Mouse (Mus musculus) testis, adult 2 months (tissue): Measurements from ENCODE around the gene Mad1l1. TPM values are rescaled to one million over a fixed set of nuclear protein-coding genes. Genes with fewer than 3 reads are reported as not detected.

Experiments used
- H3K27ac ChIP-seq: fragments of 200-500 bp; 2 replicates; pipeline ENCODE4 v1.5.1; 2012; ENCODE audit warnings: low read depth, low read length; ENCODE audit not compliant: control insufficient read depth, insufficient read depth
- H3K27me3 ChIP-seq: fragments of 200-500 bp; 2 replicates; pipeline ENCODE4 v1.6.1; 2012; ENCODE audit warnings: mild to moderate bottlenecking, low read length, moderate library complexity; ENCODE audit not compliant: control insufficient read depth, insufficient read depth
- H3K36me3 ChIP-seq: fragments of 200-500 bp; 2 replicates; pipeline ENCODE4 v1.6.1; 2012; ENCODE audit warnings: mild to moderate bottlenecking, low read length; ENCODE audit not compliant: control insufficient read depth, insufficient read depth
- H3K4me1 ChIP-seq: fragments of 200-500 bp; 2 replicates; pipeline ENCODE4 v1.6.1; 2012; ENCODE audit warnings: low read length; ENCODE audit not compliant: control insufficient read depth, insufficient read depth
- H3K4me3 ChIP-seq: fragments of 200-500 bp; 2 replicates; pipeline ENCODE4 v1.5.1; 2012; ENCODE audit warnings: low read depth, mild to moderate bottlenecking, low read length, moderate library complexity, mixed read lengths; ENCODE audit not compliant: control insufficient read depth
- CTCF ChIP-seq: fragments of 200-500 bp; IDR thresholded peaks from 2 replicates; pipeline ENCODE4 v1.5.1; 2012; ENCODE audit warnings: low read depth, mild to moderate bottlenecking, inconsistent platforms, low read length, moderate library complexity; ENCODE audit not compliant: control insufficient read depth, insufficient read depth, insufficient replicate concordance
- POLR2A ChIP-seq: fragments of 200-500 bp; IDR thresholded peaks from 2 replicates; pipeline ENCODE4 v1.6.1; 2012; ENCODE audit warnings: low read depth, mild to moderate bottlenecking, inconsistent platforms, low read length, moderate library complexity; ENCODE audit not compliant: control insufficient read depth
- polyA plus RNA-seq: library from polyadenylated mRNA; depleted of rRNA; stranded (reverse); fragments of >200 nt; gene quantifications from 2 replicates; pipeline ENCODE4 v1.2.3, GENCODE M21; 2012

Gene Mad1l1
- polyA plus RNA-seq, 1 experiment: 16.7 TPM

DNA sequence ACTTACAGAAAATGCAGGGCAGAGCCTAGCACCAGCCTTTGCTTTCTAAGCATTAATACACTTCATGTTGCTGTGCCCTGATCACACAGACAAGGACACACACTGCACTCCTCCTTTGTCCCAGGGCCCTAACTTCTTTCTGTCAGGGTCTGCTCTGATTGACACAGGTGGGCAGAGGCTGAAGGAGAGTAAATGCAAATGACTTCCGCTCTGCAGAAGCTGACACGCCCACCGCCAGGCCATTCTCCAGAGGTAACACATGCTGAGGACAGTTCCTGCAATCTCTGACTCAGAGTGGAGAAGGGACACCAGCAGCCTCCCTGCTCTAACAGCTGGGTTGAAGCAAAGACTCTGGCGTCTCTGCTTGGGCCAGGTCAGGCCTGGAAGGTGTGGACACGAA, 198.2 kb downstream of the Mad1l1 start:
- no peak overlapping the region for H3K27ac ChIP-seq
- H3K4me1 ChIP-seq: no peaks in the 10 kb centered on the region
- H3K4me3 ChIP-seq: no peak overlapping the region
- no peak for TF ChIP-seq CTCF
- no peak for TF ChIP-seq POLR2A
- H3K27me3 ChIP-seq: no peaks in the 10 kb centered on the region
- no peaks in the 10 kb centered on the region for H3K36me3 ChIP-seq

DNA sequence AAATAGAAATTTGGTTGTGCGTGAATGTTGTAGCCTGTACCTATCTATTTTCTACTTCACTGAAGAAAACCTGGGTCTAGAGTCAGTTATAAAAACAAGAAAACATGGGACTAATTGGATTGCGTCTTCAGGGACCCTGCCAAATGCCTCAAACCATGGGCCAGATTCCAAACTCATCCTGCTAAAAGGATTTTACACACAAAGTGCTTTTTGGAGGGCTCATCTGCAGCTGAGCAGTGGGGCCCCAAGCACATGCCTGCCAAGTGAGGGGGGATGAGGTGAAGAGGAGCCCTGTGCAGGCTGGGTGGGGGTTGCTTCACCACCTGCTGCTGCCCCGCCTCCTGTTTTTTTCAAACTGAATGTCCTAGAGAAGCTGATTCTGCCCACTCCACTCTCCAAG, 199.4 kb downstream of the Mad1l1 start:
- no peaks in the 10 kb centered on the region for H3K27me3 ChIP-seq
- H3K4me1 ChIP-seq: no peaks in the 10 kb centered on the region
- H3K36me3 ChIP-seq: no peaks in the 10 kb centered on the region
- TF ChIP-seq CTCF (no peak), POLR2A (no peak)
- H3K4me3 ChIP-seq: no peak overlapping the region
- no peak overlapping the region for H3K27ac ChIP-seq

DNA sequence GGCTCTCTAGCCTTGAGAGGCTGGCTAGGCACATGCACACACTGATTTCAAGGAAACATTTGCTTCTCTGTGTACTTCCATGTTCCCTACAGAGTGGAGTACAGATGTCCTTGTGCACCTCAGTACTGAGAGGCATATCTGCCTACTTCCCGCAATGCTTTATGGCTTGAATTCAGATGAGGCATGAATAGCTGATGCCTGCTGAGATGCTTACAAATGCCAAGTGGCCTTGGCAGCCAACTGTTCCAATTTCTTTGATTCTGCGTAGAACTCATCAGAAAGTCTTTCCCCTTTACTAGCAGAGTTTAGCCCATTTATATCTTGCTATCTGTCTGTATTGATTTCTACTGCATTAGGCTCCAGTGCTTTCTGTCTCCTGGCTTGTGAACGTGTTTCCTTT, 202.4 kb downstream of the Mad1l1 start:
- Histone ChIP-seq H3K27ac (no peak overlapping the region), H3K27me3 (no peaks in the 10 kb centered on the region), H3K4me1 (no peaks in the 10 kb centered on the region), H3K36me3 (no peaks in the 10 kb centered on the region), H3K4me3 (no peak overlapping the region)
- TF ChIP-seq CTCF (no peak), POLR2A (no peak)

DNA sequence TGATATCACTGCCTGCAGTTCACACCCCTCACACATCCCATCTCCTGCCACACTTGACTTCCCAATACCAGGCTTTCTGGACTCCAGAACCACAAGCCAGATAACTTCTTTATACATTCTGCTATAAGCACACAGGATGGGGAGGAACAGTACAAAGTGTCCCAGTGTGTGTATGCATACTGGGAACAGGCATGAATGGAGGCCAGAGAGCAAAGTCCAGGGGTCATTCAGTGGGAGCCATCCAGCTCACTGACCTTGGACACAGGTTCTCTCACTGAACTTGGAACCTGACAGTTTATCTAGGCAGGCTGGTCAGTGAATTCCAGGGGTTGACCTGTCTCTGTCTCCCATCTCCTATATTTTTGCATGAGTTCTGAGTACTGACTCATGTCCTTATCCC, 203.4 kb downstream of the Mad1l1 start:
- H3K27ac ChIP-seq: no peak overlapping the region
- H3K4me1 ChIP-seq: no peaks in the 10 kb centered on the region
- no peak overlapping the region for H3K4me3 ChIP-seq
- H3K36me3 ChIP-seq: no peaks in the 10 kb centered on the region
- no peak for TF ChIP-seq POLR2A
- TF ChIP-seq CTCF: no peak
- H3K27me3 ChIP-seq: no peaks in the 10 kb centered on the region

DNA sequence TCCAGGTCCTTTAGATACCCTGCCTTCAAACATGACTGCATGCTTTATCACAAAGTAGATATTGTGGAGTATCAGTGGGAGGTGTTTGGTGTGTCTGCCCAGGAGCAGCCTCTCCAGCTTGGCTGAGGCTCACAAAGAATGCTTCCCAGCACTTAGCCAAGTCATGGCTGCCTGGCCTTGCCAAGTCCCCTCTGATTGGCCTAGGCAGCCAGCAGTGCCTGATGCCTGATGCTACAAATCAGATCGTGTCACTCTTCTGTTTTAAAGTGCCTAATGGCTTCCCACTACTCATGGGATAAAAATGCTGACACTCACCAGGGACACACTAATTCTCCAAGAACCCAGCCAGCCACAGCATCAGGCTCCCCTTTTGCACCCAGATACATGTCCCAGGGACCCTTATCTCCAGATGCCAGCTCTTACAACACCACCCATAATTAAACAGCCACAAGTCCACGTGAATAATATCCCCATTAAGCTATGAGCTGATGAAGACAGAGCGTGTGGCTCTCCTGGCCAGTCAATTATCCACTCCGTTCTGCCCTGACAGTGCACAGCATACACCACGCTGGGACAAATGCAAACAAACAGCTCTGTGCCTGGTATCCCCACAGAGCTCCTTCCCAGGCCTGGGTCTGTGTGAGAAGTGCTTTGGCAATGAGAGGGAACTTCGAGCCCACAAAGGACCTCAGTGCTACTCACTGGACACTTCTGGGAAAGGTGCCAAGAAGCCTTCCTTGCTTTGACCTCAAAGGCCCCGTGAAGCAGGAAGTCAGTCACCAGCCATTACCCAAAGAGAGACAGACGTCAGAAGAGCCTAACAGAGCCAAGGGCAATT, 205.7 kb downstream of the Mad1l1 start:
- no peak for TF ChIP-seq CTCF
- TF ChIP-seq POLR2A: no peak

DNA sequence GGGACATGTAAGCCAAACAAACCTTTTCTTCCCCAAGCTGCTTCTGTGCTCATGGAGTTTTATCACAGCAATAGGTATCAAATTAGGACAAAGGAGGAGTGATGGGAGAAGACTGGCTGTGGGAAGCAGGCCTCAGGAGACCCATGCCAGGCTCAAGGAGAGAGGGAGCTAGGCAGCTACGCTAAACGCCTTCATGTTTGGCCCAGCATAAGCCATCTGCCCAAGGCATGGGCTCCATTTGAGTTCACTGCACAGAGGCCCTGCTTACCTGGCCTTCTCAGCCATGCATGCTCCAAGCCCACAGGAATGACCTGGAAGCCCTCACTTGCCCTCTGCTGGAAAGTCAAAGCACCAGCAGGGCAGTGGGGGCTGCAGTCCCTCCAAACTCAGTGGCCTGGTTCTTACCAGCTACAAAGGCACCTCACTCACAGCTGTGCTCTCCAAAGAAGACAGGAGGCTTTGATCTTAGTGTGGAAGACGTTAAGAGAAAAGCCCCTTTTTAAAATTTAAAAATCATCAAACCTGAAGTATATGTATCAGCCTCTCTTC, 206.8 kb downstream of the Mad1l1 start:
- TF ChIP-seq CTCF (no peak), POLR2A (no peak)
- no peaks in the 10 kb centered on the region; the same call in 1 of the 2 replicates for H3K36me3 ChIP-seq
- no peak overlapping the region for H3K27ac ChIP-seq

More for the DNA sequence above, 205.7 kb downstream of the Mad1l1 start:
- Histone ChIP-seq H3K4me1 (no peaks in the 10 kb centered on the region), H3K27me3 (no peaks in the 10 kb centered on the region), H3K4me3 (no peak overlapping the region), H3K27ac (no peak overlapping the region), H3K36me3 (no peaks in the 10 kb centered on the region; the same call in 1 of the 2 replicates)

DNA sequence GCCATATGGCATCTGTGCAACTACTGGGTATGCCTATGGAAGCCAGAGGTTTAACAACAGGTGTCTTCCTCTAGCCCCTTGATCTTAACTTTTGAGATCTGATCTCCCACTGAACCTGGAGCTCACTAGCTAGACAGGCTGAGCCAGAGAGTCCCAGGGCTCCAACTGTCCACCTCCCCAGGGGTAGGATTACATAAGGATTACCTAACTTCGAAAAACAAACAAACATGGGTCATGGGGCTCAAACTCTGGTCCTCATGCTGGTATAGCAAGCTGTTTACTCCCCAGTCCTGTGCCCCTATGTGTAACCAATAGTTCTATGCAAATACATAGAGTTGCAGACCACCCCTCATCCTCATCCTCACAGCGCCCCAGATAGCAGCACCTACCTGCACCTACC, 208.1 kb downstream of the Mad1l1 start:
- H3K27ac ChIP-seq: no peak overlapping the region
- TF ChIP-seq POLR2A (no peak), CTCF (no peak)
- H3K36me3 ChIP-seq: no peaks in the 10 kb centered on the region; the same call in 1 of the 2 replicates
- no peaks in the 10 kb centered on the region for H3K4me1 ChIP-seq
- no peaks in the 10 kb centered on the region for H3K27me3 ChIP-seq
- H3K4me3 ChIP-seq: no peak overlapping the region

More for the DNA sequence above, 206.8 kb downstream of the Mad1l1 start:
- no peak overlapping the region for H3K4me3 ChIP-seq
- no peaks in the 10 kb centered on the region for H3K27me3 ChIP-seq
- no peaks in the 10 kb centered on the region for H3K4me1 ChIP-seq
